Mouse (Mus musculus): ENCODE results near the gene Il17re.

Il17re gene

GRCm38 (mm10) chr6:113444207-113444965, 13.9 kb upstream of the Il17re start:
- no peak for DNase-seq

- DNase-seq = no peak
Measured at GRCm38 (mm10) chr6:113447639-113448038, 10.6 kb upstream of the Il17re start.

GRCm38 (mm10) chr6:113451839-113452238, 6.4 kb upstream of the Il17re start:
- DNase-seq = no peak

GRCm38 (mm10) chr6:113455007-113455406, 3.3 kb upstream of the Il17re start:
- DNase-seq = no peak

- no peak for DNase-seq
Measured at GRCm38 (mm10) chr6:113458635-113459034, 351 bp downstream of the Il17re start.

GRCm38 (mm10) chr6:113464040-113464439, 5.8 kb downstream of the Il17re start:
- no peak for DNase-seq

- DNase-seq = no peak
Measured at GRCm38 (mm10) chr6:113465602-113466001, 7.3 kb downstream of the Il17re start.

GRCm38 (mm10) chr6:113468512-113468911, 10.2 kb downstream of the Il17re start:
- no peak for DNase-seq

- peak; percentile 56 for DNase-seq
Measured at GRCm38 (mm10) chr6:113469021-113469420, 10.7 kb downstream of the Il17re start.

GRCm38 (mm10) chr6:113469432-113469831, 11.1 kb downstream of the Il17re start:
- DNase-seq = peak; percentile 80

GRCm38 (mm10) chr6:113471297-113471936, 13.1 kb downstream of the Il17re start, which contains the start of gene Il17rc:
TSS of gene Il17rc (plus strand) at chr6:113471427.
- no peak for DNase-seq

GRCm38 (mm10) chr6:113472061-113472460, 13.8 kb downstream of the Il17re start:
- no peak for DNase-seq

GRCm38 (mm10) chr6:113473246-113473645, 15.0 kb downstream of the Il17re start:
- DNase-seq = no peak

GRCm38 (mm10) chr6:113473715-113474114, 15.4 kb downstream of the Il17re start:
- no peak for DNase-seq

GRCm38 (mm10) chr6:113477353-113477752, 19.1 kb downstream of the Il17re start:
- no peak for DNase-seq

GRCm38 (mm10) chr6:113478906-113479305, 20.6 kb downstream of the Il17re start:
- DNase-seq = no peak

GRCm38 (mm10) chr6:113480555-113481373, 22.5 kb downstream of the Il17re start:
- DNase-seq = no peak

GRCm38 (mm10) chr6:113482477-113483099, 24.3 kb downstream of the Il17re start:
- peak; percentile 49 for DNase-seq

- DNase-seq = peak; percentile 85
Measured at GRCm38 (mm10) chr6:113483100-113483615, 24.9 kb downstream of the Il17re start, which contains the start of gene Creld1. TSS of gene Creld1 (plus strand) at chr6:113483297.

- peak; percentile 44 for DNase-seq
Measured at GRCm38 (mm10) chr6:113483729-113484128, 25.4 kb downstream of the Il17re start.

- DNase-seq = no peak
Measured at GRCm38 (mm10) chr6:113487125-113487576, 28.9 kb downstream of the Il17re start.

GRCm38 (mm10) chr6:113489410-113489809, 31.1 kb downstream of the Il17re start:
- DNase-seq = no peak

All from right cerebral cortex, postnatal 4 days (tissue).